Mouse (Mus musculus): ENCODE measurements around the gene Derl3.

GRCm38 (mm10) chr10:75910698-75911097 is 17.5 kb downstream of the Derl3 start:
- TF ChIP-seq NRF1 (IDR thresholded peaks at IDR 0.05; ENCODE audit: low read depth, low read length), result no peak
- no peak for TF ChIP-seq RAD21 (IDR thresholded peaks at IDR 0.05; ENCODE audit: low read depth, low read length)
- no peak for TF ChIP-seq CHD2 (IDR thresholded peaks at IDR 0.05; ENCODE audit: low read length)
- no peak for TF ChIP-seq CTCF (conservative IDR thresholded peaks at IDR 0.05 in 1 of 2, IDR thresholded peaks at IDR 0.05 in 1 of 2; ENCODE audit: low read depth in 2 of 2, low read length in 2 of 2)
- TF ChIP-seq RCOR1 (conservative IDR thresholded peaks at IDR 0.05; ENCODE audit: low read depth, low read length), result no peak
- TF ChIP-seq SMC3 (IDR thresholded peaks at IDR 0.05; ENCODE audit: low read depth, low read length), result no peak
- TF ChIP-seq MXI1 (IDR thresholded peaks at IDR 0.05; ENCODE audit: low read depth, low read length), result no peak
- TF ChIP-seq HCFC1 (IDR thresholded peaks at IDR 0.05; ENCODE audit: low read depth, low read length), result no peak
- TF ChIP-seq E2F4 (IDR thresholded peaks at IDR 0.05; ENCODE audit: insufficient replicate concordance, low read depth, low read length), result no peak
- TF ChIP-seq EP300 (IDR thresholded peaks at IDR 0.05; ENCODE audit: low read length), result no peak

All from CH12.LX (cell line).